Mouse (Mus musculus) thymus, postnatal 4 days (tissue): ENCODE measurements at regions not wholly inside any gene's neighbourhood (a gene's known extent, or its start where the extent isn't known, plus 50 kb on each side); places are given as distances from the start of the nearest gene placed in this dataset.

ENCODE experiments used
- DNase-seq: peaks from one replicate; pipeline ENCODE4 v3.0.0; 2021

- no peak for DNase-seq
Observed at GRCm38 (mm10) chr5:129449931-129450573, 51.0 kb upstream of the Sfswap start.
